Mouse (Mus musculus) E14TG2a.4 (cell line): ENCODE results near the gene Olfr56.
"Not testable (repeated sequence)": the region's sequence is repeated elsewhere in the genome, so short reads cannot be mapped to it uniquely, and the experiment has no call there.

ENCODE experiments used
- CTCF ChIP-seq: conservative IDR thresholded peaks from 2 replicates; pipeline ENCODE4 v1.5.1; 2014; ENCODE audit warnings: low read length
- POU5F1 ChIP-seq: IDR thresholded peaks from 2 replicates; pipeline ENCODE4 v1.6.1; 2014; ENCODE audit warnings: low read length, borderline replicate concordance

DNA sequence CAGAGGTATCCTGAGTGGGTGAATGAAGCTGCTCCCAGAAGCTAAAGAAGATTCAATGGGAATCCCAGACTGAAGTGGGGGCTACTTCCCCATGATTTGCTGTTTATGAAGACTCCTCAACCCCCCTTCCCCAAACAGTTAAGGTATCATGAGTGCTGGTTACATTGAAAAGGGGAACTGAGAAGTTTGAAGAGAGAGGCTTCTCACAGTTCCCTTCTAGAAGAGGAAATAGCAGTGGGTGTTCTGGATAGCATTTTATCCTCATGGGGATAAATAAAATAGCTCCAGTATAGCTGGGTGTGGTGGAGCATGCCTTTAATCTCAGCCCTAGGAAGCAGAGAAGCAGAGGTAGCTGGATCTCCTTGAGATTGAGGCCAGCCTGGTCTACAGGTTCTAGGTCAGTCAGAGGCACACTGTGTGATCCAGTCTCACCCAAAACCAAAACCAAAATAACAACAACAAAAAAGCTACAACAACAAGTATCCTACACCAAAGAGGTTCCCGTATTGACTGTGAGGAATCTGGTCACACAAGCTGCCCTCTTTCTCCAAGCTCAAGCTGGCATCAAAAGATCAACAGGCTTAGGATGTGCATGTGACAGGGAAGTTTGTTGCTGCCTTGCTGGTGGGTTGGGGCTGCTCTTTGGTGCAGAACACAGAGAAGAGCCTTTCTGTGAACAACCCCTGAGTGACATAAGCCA lies at the start of gene Olfr56:
- TF ChIP-seq CTCF, POU5F1: not testable (repeated sequence)
